ENCODE assay signal across 11 mouse cellular contexts in the genomic region with DNA sequence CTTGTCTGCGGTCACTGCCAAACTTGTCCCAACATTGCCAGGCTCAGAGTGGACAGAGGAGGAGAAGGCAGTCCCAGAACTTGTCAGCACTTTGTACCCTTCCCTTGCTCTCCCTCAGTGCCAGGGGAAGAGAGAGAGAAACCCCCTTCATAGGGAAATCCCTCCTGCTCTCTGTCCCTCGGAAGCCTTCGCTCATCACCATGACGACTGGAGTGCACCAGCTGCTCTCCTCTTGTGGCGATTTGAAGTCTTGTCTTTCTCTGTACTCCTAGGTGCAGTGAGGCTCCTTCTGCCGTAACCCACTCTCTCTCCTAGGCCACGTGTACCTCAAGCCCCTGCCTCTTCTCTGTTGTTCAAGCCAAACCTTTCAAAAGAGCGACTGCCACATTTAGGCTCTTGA.
DNase-seq lines count a peak whose midpoint lies in the region; ATAC-seq and TF ChIP-seq lines count a peak whose summit lies in the region.
"Had no signal": no experiment of that assay in that cellular context is flagged by ENCODE, and none has a peak within 500 bp of the region (broad histone marks: within the 10 kb centered on the region; RNA-seq: fewer than 3 reads in every experiment).

No protein-coding gene starts in this region.

- 25% methylated on average over 8 of the region's 8 CpGs for WGBS in hindbrain, postnatal 0 days
- 34% methylated on average over 8 of the region's 8 CpGs for WGBS in neural tube, embryonic 15.5 days

- H3K4me3 ChIP-seq in hindbrain, postnatal 0 days (ENCODE audit: low read length): no peak overlapping the region
- no peak overlapping the region for H3K4me3 ChIP-seq in neural tube, embryonic 15.5 days (replicated peaks)
- H3K4me3 ChIP-seq: gastrocnemius, adult 2 months had no signal

- no peaks in the 10 kb centered on the region for H3K9me3 ChIP-seq in hindbrain, postnatal 0 days (ENCODE audit: low read length)
- no peaks in the 10 kb centered on the region for H3K9me3 ChIP-seq in neural tube, embryonic 15.5 days (replicated peaks)

- no peaks in the 10 kb centered on the region for H3K36me3 ChIP-seq in hindbrain, postnatal 0 days (ENCODE audit: insufficient read depth, low read length)
- H3K36me3 ChIP-seq in neural tube, embryonic 15.5 days: no peaks in the 10 kb centered on the region

- no peak overlapping the region for H3K9ac ChIP-seq in hindbrain, postnatal 0 days (replicated peaks; ENCODE audit: low read length)
- no peak overlapping the region for H3K9ac ChIP-seq in neural tube, embryonic 15.5 days (replicated peaks)

- H3K4me1 ChIP-seq in hindbrain, postnatal 0 days (ENCODE audit: insufficient read depth, low read length): no peaks in the 10 kb centered on the region
- no peaks in the 10 kb centered on the region for H3K4me1 ChIP-seq in neural tube, embryonic 15.5 days

- H3K27ac ChIP-seq in hindbrain, postnatal 0 days: no peak overlapping the region
- no peak overlapping the region for H3K27ac ChIP-seq in neural tube, embryonic 15.5 days (replicated peaks)
- H3K27ac ChIP-seq: gastrocnemius, adult 2 months; macrophage had no signal

- no peaks in the 10 kb centered on the region for H3K27me3 ChIP-seq in hindbrain, postnatal 0 days (ENCODE audit: insufficient read depth, low read length)
- no peaks in the 10 kb centered on the region for H3K27me3 ChIP-seq in neural tube, embryonic 15.5 days (replicated peaks)

- TF ChIP-seq CTCF in hindbrain, postnatal 0 days (IDR thresholded peaks at IDR 0.05; ENCODE audit: low read depth): no peak

- peak; percentile 85 for ATAC-seq in hindbrain, postnatal 0 days
- ATAC-seq in neural tube, embryonic 15.5 days (ENCODE audit: low FRiP score): 0 out of 2 replicates have a peak, but pooled peaks have one; percentile 19

- no peak overlapping the region for H3K4me2 ChIP-seq in hindbrain, postnatal 0 days (ENCODE audit: low read depth, low read length)
- no peak overlapping the region for H3K4me2 ChIP-seq in neural tube, embryonic 15.5 days
- H3K4me2 ChIP-seq: liver, embryonic 11.5 days had no signal

- DNase-seq in layer of hippocampus, postnatal 14 days (ENCODE audit: low spot score in 2 of 2): peak; percentile 9 to 13
- DNase-seq in layer of hippocampus, adult 9-10 months (ENCODE audit: low spot score): no peak
- DNase-seq in embryo, embryonic 9.5 days (ENCODE audit: extremely low spot score): peak; percentile 22
- DNase-seq in hindbrain, postnatal 0 days (ENCODE audit: low spot score): peak; percentile 47
- no peak for DNase-seq in gastrocnemius, adult 18-20 months (ENCODE audit: low spot score)
- DNase-seq in kidney, postnatal 25 days: no peak
- DNase-seq in thymus, postnatal 25 days: no peak
- DNase-seq: gastrocnemius, adult 2 months had no signal

Comparison
In these comparisons a context has a peak if more than half of its experiments do, and no peak if none do; other contexts are left out.
1. DNase-seq: peak in layer of hippocampus, postnatal 14 days (2 of 2), embryo, embryonic 9.5 days (single experiment) and hindbrain, postnatal 0 days (single experiment); none in layer of hippocampus, adult 9-10 months (single experiment), gastrocnemius, adult 18-20 months (single experiment), kidney, postnatal 25 days (0 of 2) and thymus, postnatal 25 days (single experiment).